Mouse (Mus musculus): ENCODE results near the gene Trappc2l. TPM values are rescaled to one million over a fixed set of nuclear protein-coding genes. Genes with fewer than 3 reads are reported as not detected.

Trappc2l gene
- polyA plus RNA-seq, 1 experiment from 2014 or later: 144 TPM

- no peaks in the 10 kb centered on the region for H3K9me3 ChIP-seq (ENCODE audit: control insufficient read depth)
- 0 out of 2 replicates have a peak, but pooled peaks cover 7% of the 10 kb centered on the region for H3K4me1 ChIP-seq (replicated peaks; ENCODE audit: control insufficient read depth, insufficient read depth, low read length)
- H3K4me2 ChIP-seq (replicated peaks; ENCODE audit: low read depth): peak overlapping the region; percentile 44
- peak overlapping the region; percentile 93 for H3K27ac ChIP-seq (ENCODE audit: low read depth, low read length)
- 33% methylated on average over 10 of the region's 10 CpGs for WGBS
- no peak overlapping the region for H3K4me3 ChIP-seq (ENCODE audit: low read depth, low read length)
- H3K27me3 ChIP-seq (replicated peaks; ENCODE audit: control insufficient read depth, insufficient read depth, low read length): no peaks in the 10 kb centered on the region
- H3K36me3 ChIP-seq (ENCODE audit: control insufficient read depth, insufficient read depth): no peaks in the 10 kb centered on the region
- no peak for TF ChIP-seq CTCF (IDR thresholded peaks at IDR 0.05; ENCODE audit: low read depth)
- peak; percentile 61 for ATAC-seq
- 0 out of 2 replicates have a peak overlapping the region, but pooled peaks have one; percentile 11 for H3K9ac ChIP-seq (ENCODE audit: low read depth, low read length)
Observed at GRCm38 (mm10) chr8:122586749-122587148, 24.7 kb upstream of the Trappc2l start.

GRCm38 (mm10) chr8:122593240-122593639 is 18.2 kb upstream of the Trappc2l start:
- Histone ChIP-seq H3K27ac (ENCODE audit: low read depth, low read length) (no peak overlapping the region), H3K9ac (ENCODE audit: low read depth, low read length) (no peak overlapping the region), H3K36me3 (ENCODE audit: control insufficient read depth, insufficient read depth) (peaks cover 33% of the 10 kb centered on the region; the same call in 1 of the 2 replicates), H3K9me3 (ENCODE audit: control insufficient read depth) (no peaks in the 10 kb centered on the region), H3K4me1 (replicated peaks; ENCODE audit: control insufficient read depth, insufficient read depth, low read length) (no peaks in the 10 kb centered on the region), H3K4me3 (ENCODE audit: low read depth, low read length) (no peak overlapping the region), H3K27me3 (replicated peaks; ENCODE audit: control insufficient read depth, insufficient read depth, low read length) (no peaks in the 10 kb centered on the region), H3K4me2 (replicated peaks; ENCODE audit: low read depth) (no peak overlapping the region)
- WGBS: 60% methylated on average over 12 of the region's 12 CpGs
- TF ChIP-seq CTCF (IDR thresholded peaks at IDR 0.05; ENCODE audit: low read depth): no peak
- ATAC-seq: no peak

GRCm38 (mm10) chr8:122593783-122594507 is 17.5 kb upstream of the Trappc2l start:
- Histone ChIP-seq H3K4me3 (ENCODE audit: low read depth, low read length) (no peak overlapping the region), H3K4me2 (replicated peaks; ENCODE audit: low read depth) (no peak overlapping the region), H3K9me3 (ENCODE audit: control insufficient read depth) (no peaks in the 10 kb centered on the region), H3K27ac (ENCODE audit: low read depth, low read length) (no peak overlapping the region), H3K27me3 (replicated peaks; ENCODE audit: control insufficient read depth, insufficient read depth, low read length) (no peaks in the 10 kb centered on the region), H3K4me1 (replicated peaks; ENCODE audit: control insufficient read depth, insufficient read depth, low read length) (no peaks in the 10 kb centered on the region), H3K9ac (ENCODE audit: low read depth, low read length) (no peak overlapping the region), H3K36me3 (ENCODE audit: control insufficient read depth, insufficient read depth) (peaks cover 40% of the 10 kb centered on the region; the same call in 1 of the 2 replicates)
- no peak for TF ChIP-seq CTCF (IDR thresholded peaks at IDR 0.05; ENCODE audit: low read depth)
- ATAC-seq: no peak
- 88% methylated on average over 19 of the region's 19 CpGs for WGBS

- Histone ChIP-seq H3K9me3 (ENCODE audit: control insufficient read depth) (no peaks in the 10 kb centered on the region), H3K4me2 (replicated peaks; ENCODE audit: low read depth) (no peak overlapping the region), H3K4me1 (replicated peaks; ENCODE audit: control insufficient read depth, insufficient read depth, low read length) (no peaks in the 10 kb centered on the region), H3K36me3 (ENCODE audit: control insufficient read depth, insufficient read depth) (peaks cover 59% of the 10 kb centered on the region), H3K4me3 (ENCODE audit: low read depth, low read length) (no peak overlapping the region), H3K9ac (ENCODE audit: low read depth, low read length) (no peak overlapping the region), H3K27ac (ENCODE audit: low read depth, low read length) (no peak overlapping the region), H3K27me3 (replicated peaks; ENCODE audit: control insufficient read depth, insufficient read depth, low read length) (no peaks in the 10 kb centered on the region)
- WGBS: 64% methylated on average over 4 of the region's 4 CpGs
- no peak for ATAC-seq
- TF ChIP-seq CTCF (IDR thresholded peaks at IDR 0.05; ENCODE audit: low read depth): no peak
Observed at GRCm38 (mm10) chr8:122596031-122596430, 15.4 kb upstream of the Trappc2l start.

GRCm38 (mm10) chr8:122600666-122601065 is 10.8 kb upstream of the Trappc2l start:
- Histone ChIP-seq H3K9me3 (ENCODE audit: control insufficient read depth) (no peaks in the 10 kb centered on the region), H3K4me2 (replicated peaks; ENCODE audit: low read depth) (no peak overlapping the region), H3K36me3 (ENCODE audit: control insufficient read depth, insufficient read depth) (peaks cover 46% of the 10 kb centered on the region), H3K9ac (ENCODE audit: low read depth, low read length) (no peak overlapping the region), H3K27ac (ENCODE audit: low read depth, low read length) (no peak overlapping the region), H3K4me1 (replicated peaks; ENCODE audit: control insufficient read depth, insufficient read depth, low read length) (0 out of 2 replicates have a peak, but pooled peaks cover 6% of the 10 kb centered on the region), H3K4me3 (ENCODE audit: low read depth, low read length) (no peak overlapping the region), H3K27me3 (replicated peaks; ENCODE audit: control insufficient read depth, insufficient read depth, low read length) (no peaks in the 10 kb centered on the region)
- no peak for TF ChIP-seq CTCF (IDR thresholded peaks at IDR 0.05; ENCODE audit: low read depth)
- WGBS: 95% methylated on average over 9 of the region's 9 CpGs
- ATAC-seq: no peak

- H3K36me3 ChIP-seq (ENCODE audit: control insufficient read depth, insufficient read depth): peaks cover 28% of the 10 kb centered on the region
- peak; percentile 61 for ATAC-seq
Observed at GRCm38 (mm10) chr8:122604640-122605039, 6.8 kb upstream of the Trappc2l start.

More at GRCm38 (mm10) chr8:122604640-122605039, 6.8 kb upstream of the Trappc2l start:
- H3K4me1 ChIP-seq (replicated peaks; ENCODE audit: control insufficient read depth, insufficient read depth, low read length): peaks cover 6% of the 10 kb centered on the region; the same call in 1 of the 2 replicates
- H3K27ac ChIP-seq (ENCODE audit: low read depth, low read length): peak overlapping the region; percentile 50; the same call in 1 of the 2 replicates
- H3K9me3 ChIP-seq (ENCODE audit: control insufficient read depth): no peaks in the 10 kb centered on the region
- 36% methylated on average over 1 of the region's 1 CpGs for WGBS
- no peaks in the 10 kb centered on the region for H3K27me3 ChIP-seq (replicated peaks; ENCODE audit: control insufficient read depth, insufficient read depth, low read length)
- TF ChIP-seq CTCF (IDR thresholded peaks at IDR 0.05; ENCODE audit: low read depth): no peak
- H3K4me3 ChIP-seq (ENCODE audit: low read depth, low read length): no peak overlapping the region
- H3K4me2 ChIP-seq (replicated peaks; ENCODE audit: low read depth): no peak overlapping the region
- no peak overlapping the region for H3K9ac ChIP-seq (ENCODE audit: low read depth, low read length)

Measured in intestine, postnatal 0 days (tissue).